Mouse (Mus musculus): ENCODE results near the gene Cbfb.

GRCm38 (mm10) chr8:105157555-105157954 is 12.9 kb upstream of the Cbfb start:
- TF ChIP-seq POLR2A (IDR thresholded peaks at IDR 0.05; ENCODE audit: borderline replicate concordance, control insufficient read depth, low read depth, low read length) (no peak), CTCF (IDR thresholded peaks at IDR 0.05; ENCODE audit: control insufficient read depth, insufficient read depth, low read length) (peak; percentile 82)

Measured in bone marrow, adult 2 months (tissue).